Mouse (Mus musculus) neural tube, embryonic 11.5 days (tissue): Measurements from ENCODE around the gene Shroom1. TPM values are rescaled to one million over a fixed set of nuclear protein-coding genes. Genes with fewer than 3 reads are reported as not detected.

Source experiments
- microRNA-seq: library from miRNA; unstranded; fragments of <30 nt; microRNA quantifications from one replicate; pipeline ENCODE4, GENCODE M21; 2016
- polyA plus RNA-seq: library from polyadenylated mRNA; unstranded; fragments of >200 nt; fragmentation: Nextera tagmentation; extraction: Ambion mirVana; gene quantifications from 2 replicates; pipeline ENCODE4 v1.2.1, GENCODE M21; 2014

The Shroom1 gene
- polyA plus RNA-seq, 1 experiment from 2014 or later, result 1.5 TPM

Small RNAs within 50 kb of the gene (microRNA-seq; reads per million reads assigned to microRNA genes)
- gene Mir6920, result not detected

Other genes with a start within 250 kb of the Shroom1 start
- 109 and 115 TPM in 2 replicates for gene Hspa4, start 156.7 kb upstream of the Shroom1 start, polyA plus RNA-seq
- 24.8 and 28.5 TPM in 2 replicates for gene Zcchc10, start 132.5 kb upstream of the Shroom1 start, polyA plus RNA-seq
- gene Aff4, start 106.4 kb upstream of the Shroom1 start, polyA plus RNA-seq, result 39.7 and 47.8 TPM in 2 replicates
- not detected in 2 replicates for gene Leap2, start 34.0 kb upstream of the Shroom1 start, polyA plus RNA-seq
- 559 and 570 TPM in 2 replicates for gene Uqcrq, start 26.4 kb upstream of the Shroom1 start, polyA plus RNA-seq
- gene Gdf9, start 26.2 kb upstream of the Shroom1 start, polyA plus RNA-seq, result 2.6 and 2.7 TPM in 2 replicates
- gene Gm10447, start 95 bp upstream of the Shroom1 start, polyA plus RNA-seq, result not detected in 2 replicates
- not detected in 2 replicates for gene Gm9837, start 13.3 kb downstream of the Shroom1 start, polyA plus RNA-seq
- gene Gm9945, start 23.0 kb downstream of the Shroom1 start, polyA plus RNA-seq, result not detected in 2 replicates
- 0.12 and 0.17 TPM in 2 replicates for gene Sowaha, start 23.1 kb downstream of the Shroom1 start, polyA plus RNA-seq
- 21.5 and 21.8 TPM in 2 replicates for gene Sept8, start 62.1 kb downstream of the Shroom1 start, polyA plus RNA-seq
- 95.4 and 108 TPM in 2 replicates for gene Kif3a, start 110.2 kb downstream of the Shroom1 start, polyA plus RNA-seq
- gene Il4, start 161.5 kb downstream of the Shroom1 start, polyA plus RNA-seq, result 2.5 and 4.0 TPM in 2 replicates
- gene Il13, start 177.5 kb downstream of the Shroom1 start, polyA plus RNA-seq, result not detected in 2 replicates